Mouse (Mus musculus): ENCODE measurements at regions not wholly inside any gene's neighbourhood (a gene's known extent, or its start where the extent isn't known, plus 50 kb on each side); places are given as distances from the start of the nearest gene placed in this dataset.

DNA sequence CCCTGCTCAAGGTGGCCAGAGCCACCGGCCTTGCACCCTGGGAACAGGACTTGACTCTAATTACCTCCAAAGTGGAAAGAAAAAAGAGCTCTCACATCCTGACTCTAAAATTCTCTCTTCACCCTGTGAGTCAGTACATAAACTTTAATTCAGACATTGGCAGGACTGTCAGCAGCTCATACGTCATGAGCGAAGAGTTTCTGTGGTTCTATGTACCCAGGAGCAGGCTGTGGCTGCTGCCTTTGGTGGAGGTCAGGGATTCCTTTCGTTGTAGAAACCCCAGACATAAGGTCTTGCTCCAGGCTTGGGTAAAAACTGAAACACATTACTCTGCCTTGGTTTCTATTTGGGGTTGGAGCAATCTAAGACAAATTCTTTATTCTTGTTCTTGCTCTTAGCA, 319.4 kb downstream of the Foxa2 start:
- Histone ChIP-seq H3K4me3 (replicated peaks; ENCODE audit: low read length) (no peak overlapping the region), H3K4me1 (replicated peaks; ENCODE audit: control insufficient read depth, insufficient read depth, low read length) (no peaks in the 10 kb centered on the region), H3K4me2 (replicated peaks) (no peak overlapping the region), H3K27me3 (ENCODE audit: control insufficient read depth, insufficient read depth, low read length) (no peaks in the 10 kb centered on the region), H3K27ac (no peak overlapping the region), H3K36me3 (replicated peaks; ENCODE audit: control insufficient read depth, insufficient read depth) (no peaks in the 10 kb centered on the region), H3K9me3 (ENCODE audit: control insufficient read depth, low read length) (no peaks in the 10 kb centered on the region), H3K9ac (no peak overlapping the region)
- 86% methylated on average over 4 of the region's 4 CpGs for WGBS
- ATAC-seq (ENCODE audit: low FRiP score) (no peak), DNase-seq (ENCODE audit: low spot score) (no peak)

DNA sequence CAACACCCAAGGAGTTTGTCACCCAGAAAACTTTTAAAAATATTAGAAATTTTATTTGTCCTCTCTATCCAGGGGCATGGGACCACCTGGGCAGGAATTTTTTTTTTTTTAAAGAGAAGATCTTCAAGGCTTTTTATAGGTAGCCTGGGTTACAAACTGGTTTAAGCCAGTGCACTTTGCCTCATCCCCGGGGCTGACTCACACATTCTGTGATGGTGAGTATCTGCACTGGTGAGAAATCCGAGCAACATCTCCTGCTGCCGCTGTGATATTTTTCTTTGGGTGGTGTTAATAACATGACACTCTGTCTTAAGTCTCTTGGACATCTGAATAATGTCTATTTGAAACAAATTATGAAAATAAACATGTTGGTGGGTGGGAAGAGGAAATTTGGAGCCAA, 327.8 kb downstream of the Foxa2 start:
- Histone ChIP-seq H3K36me3 (replicated peaks; ENCODE audit: control insufficient read depth, insufficient read depth) (no peaks in the 10 kb centered on the region), H3K27me3 (ENCODE audit: control insufficient read depth, insufficient read depth, low read length) (no peaks in the 10 kb centered on the region), H3K9ac (no peak overlapping the region), H3K4me3 (replicated peaks; ENCODE audit: low read length) (no peak overlapping the region), H3K4me1 (replicated peaks; ENCODE audit: control insufficient read depth, insufficient read depth, low read length) (no peaks in the 10 kb centered on the region), H3K9me3 (ENCODE audit: control insufficient read depth, low read length) (no peaks in the 10 kb centered on the region), H3K4me2 (replicated peaks) (no peak overlapping the region), H3K27ac (no peak overlapping the region)
- ATAC-seq (ENCODE audit: low FRiP score) (no peak), DNase-seq (ENCODE audit: low spot score) (no peak)
- WGBS = 89% methylated on average over 3 of the region's 3 CpGs

DNA sequence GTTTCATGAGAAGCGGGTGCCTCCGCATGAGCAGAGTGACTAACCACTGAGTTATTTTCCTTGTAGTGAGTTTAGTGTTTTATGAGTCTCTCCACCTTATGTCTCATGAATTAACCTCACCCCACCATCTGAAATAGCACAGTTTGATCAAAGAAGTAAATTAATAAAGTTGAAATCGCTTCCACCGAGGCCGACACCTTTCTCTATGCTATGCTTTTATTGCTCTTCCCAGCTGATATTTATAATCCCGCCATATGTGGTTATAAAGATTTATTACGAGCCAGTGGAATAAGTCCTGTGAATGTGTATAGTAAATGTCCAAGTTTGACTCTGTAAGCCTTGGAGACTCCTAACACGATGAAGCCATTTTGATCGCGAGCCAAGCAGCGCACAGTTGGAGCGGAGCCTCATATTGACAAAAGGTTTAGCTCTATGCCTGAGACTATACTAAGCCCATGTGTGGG, 329.3 kb downstream of the Foxa2 start:
- Histone ChIP-seq H3K9ac (no peak overlapping the region), H3K4me1 (replicated peaks; ENCODE audit: control insufficient read depth, insufficient read depth, low read length) (no peaks in the 10 kb centered on the region), H3K36me3 (replicated peaks; ENCODE audit: control insufficient read depth, insufficient read depth) (no peaks in the 10 kb centered on the region), H3K4me2 (replicated peaks) (no peak overlapping the region), H3K27me3 (ENCODE audit: control insufficient read depth, insufficient read depth, low read length) (no peaks in the 10 kb centered on the region), H3K4me3 (replicated peaks; ENCODE audit: low read length) (no peak overlapping the region), H3K9me3 (ENCODE audit: control insufficient read depth, low read length) (no peaks in the 10 kb centered on the region), H3K27ac (no peak overlapping the region)
- ATAC-seq (ENCODE audit: low FRiP score) (no peak), DNase-seq (ENCODE audit: low spot score) (no peak)
- 95% methylated on average over 12 of the region's 12 CpGs for WGBS

DNA sequence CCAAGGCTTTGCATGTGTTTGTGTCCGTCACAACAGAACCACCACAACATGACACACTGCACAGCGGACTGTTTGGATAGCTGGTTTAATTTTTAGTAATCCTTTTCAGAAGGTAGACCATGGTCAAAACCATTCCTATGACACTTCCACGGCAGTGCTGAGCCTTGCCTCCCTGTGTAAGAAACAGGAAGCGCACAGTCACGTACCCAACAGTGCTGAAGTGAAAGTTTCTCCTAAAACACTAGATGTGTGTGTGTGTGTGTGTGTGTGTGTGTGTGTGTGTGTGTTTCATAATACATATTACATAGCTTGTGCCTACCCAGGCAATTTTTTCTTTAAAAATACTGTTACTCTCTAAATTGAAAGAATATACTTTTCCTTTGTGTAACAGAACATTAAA, 331.0 kb downstream of the Foxa2 start:
- 93% methylated on average over 5 of the region's 5 CpGs for WGBS
- Histone ChIP-seq H3K4me1 (replicated peaks; ENCODE audit: control insufficient read depth, insufficient read depth, low read length) (no peaks in the 10 kb centered on the region), H3K4me2 (replicated peaks) (no peak overlapping the region), H3K4me3 (replicated peaks; ENCODE audit: low read length) (no peak overlapping the region), H3K36me3 (replicated peaks; ENCODE audit: control insufficient read depth, insufficient read depth) (no peaks in the 10 kb centered on the region), H3K9ac (no peak overlapping the region), H3K27me3 (ENCODE audit: control insufficient read depth, insufficient read depth, low read length) (no peaks in the 10 kb centered on the region), H3K27ac (no peak overlapping the region), H3K9me3 (ENCODE audit: control insufficient read depth, low read length) (no peaks in the 10 kb centered on the region)
- DNase-seq (ENCODE audit: low spot score) (no peak), ATAC-seq (ENCODE audit: low FRiP score) (no peak)

DNA sequence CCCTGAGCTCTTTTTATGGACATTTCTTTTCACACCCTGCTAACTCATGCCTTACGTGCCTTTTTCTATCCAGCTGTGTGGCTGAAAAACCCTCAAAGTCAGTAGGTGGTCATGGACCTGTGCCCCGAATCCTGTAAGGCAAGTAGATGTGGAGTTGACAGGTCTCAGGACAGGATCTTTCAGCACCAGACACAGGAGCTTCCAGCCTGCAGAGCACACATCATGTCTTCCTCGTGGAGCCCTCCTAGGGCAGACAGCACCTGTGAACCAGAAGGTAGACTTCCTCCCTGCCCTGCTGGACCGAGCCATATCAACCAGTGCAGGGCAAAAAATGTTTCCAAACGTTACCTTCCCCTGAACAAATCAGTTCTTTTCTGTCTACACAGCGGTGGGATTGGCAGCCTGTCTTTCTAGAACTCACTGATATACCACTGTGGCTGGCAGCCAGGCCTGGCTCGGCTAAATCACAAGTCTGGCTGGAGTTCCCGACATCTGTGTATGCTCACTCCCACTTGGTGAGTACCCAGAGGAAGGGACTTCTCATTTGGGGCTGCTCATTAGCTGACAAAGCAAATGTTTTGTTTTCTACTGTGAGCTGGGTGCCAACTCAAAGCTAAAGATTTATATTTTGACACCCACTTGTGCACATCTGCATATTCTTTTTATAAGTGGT, 336.0 kb downstream of the Foxa2 start:
- no peak overlapping the region for H3K4me3 ChIP-seq (replicated peaks; ENCODE audit: low read length)
- H3K4me2 ChIP-seq (replicated peaks) = no peak overlapping the region
- H3K4me1 ChIP-seq (replicated peaks; ENCODE audit: control insufficient read depth, insufficient read depth, low read length) = no peaks in the 10 kb centered on the region
- 52% methylated on average over 8 of the region's 8 CpGs for WGBS
- H3K27ac ChIP-seq = no peak overlapping the region
- H3K27me3 ChIP-seq (ENCODE audit: control insufficient read depth, insufficient read depth, low read length) = no peaks in the 10 kb centered on the region
- H3K9ac ChIP-seq = no peak overlapping the region
- DNase-seq (ENCODE audit: low spot score) = no peak
- no peak for ATAC-seq (ENCODE audit: low FRiP score)
- no peaks in the 10 kb centered on the region for H3K36me3 ChIP-seq (replicated peaks; ENCODE audit: control insufficient read depth, insufficient read depth)
- no peaks in the 10 kb centered on the region for H3K9me3 ChIP-seq (ENCODE audit: control insufficient read depth, low read length)

DNA sequence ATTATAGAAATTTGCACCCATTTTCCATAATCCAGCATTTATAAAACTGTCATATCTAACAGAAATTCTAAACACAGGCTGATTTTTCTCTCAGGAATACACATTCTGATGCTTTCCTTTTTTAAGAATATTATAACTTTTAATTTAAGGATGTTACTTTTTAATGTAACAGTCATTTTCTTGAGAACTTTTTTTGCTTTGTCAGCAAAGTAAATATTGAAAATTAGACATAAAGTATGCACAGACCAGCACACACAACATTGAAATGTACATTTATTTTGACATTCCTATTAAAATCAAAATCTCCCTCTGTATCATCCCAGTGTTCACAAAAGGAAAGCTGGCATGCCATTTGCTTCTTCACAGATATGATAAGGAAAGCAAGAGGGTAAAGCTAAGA, 337.0 kb downstream of the Foxa2 start:
- Histone ChIP-seq H3K27me3 (ENCODE audit: control insufficient read depth, insufficient read depth, low read length) (no peaks in the 10 kb centered on the region), H3K4me3 (replicated peaks; ENCODE audit: low read length) (no peak overlapping the region), H3K36me3 (replicated peaks; ENCODE audit: control insufficient read depth, insufficient read depth) (no peaks in the 10 kb centered on the region), H3K4me2 (replicated peaks) (no peak overlapping the region), H3K27ac (no peak overlapping the region), H3K4me1 (replicated peaks; ENCODE audit: control insufficient read depth, insufficient read depth, low read length) (no peaks in the 10 kb centered on the region), H3K9me3 (ENCODE audit: control insufficient read depth, low read length) (no peaks in the 10 kb centered on the region), H3K9ac (no peak overlapping the region)
- ATAC-seq (ENCODE audit: low FRiP score) = no peak
- DNase-seq (ENCODE audit: low spot score) = no peak

DNA sequence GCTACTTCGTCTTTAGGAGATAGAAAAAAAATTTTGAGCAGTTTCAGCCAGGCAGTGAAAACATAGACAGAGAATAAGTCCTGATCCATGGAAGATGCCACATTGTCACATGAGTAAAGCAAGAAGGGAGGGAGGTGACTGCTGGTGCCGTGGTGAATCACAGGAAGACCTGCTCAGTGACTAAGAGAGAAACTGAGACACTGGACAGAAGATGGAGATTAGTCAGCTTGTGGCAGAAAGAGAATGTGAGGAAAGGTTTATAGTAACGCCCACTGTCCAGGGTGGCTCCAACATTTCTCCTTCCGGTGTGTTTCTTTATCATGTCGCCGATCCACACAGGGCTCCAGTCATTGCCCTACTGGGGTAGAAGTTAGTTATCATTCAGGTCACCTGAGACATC, 339.6 kb downstream of the Foxa2 start:
- H3K9me3 ChIP-seq (ENCODE audit: control insufficient read depth, low read length) = no peaks in the 10 kb centered on the region
- no peak overlapping the region for H3K27ac ChIP-seq
- ATAC-seq (ENCODE audit: low FRiP score) = no peak
- H3K9ac ChIP-seq = no peak overlapping the region
- H3K27me3 ChIP-seq (ENCODE audit: control insufficient read depth, insufficient read depth, low read length) = no peaks in the 10 kb centered on the region
- DNase-seq (ENCODE audit: low spot score) = no peak
- 85% methylated on average over 6 of the region's 6 CpGs for WGBS
- H3K4me2 ChIP-seq (replicated peaks) = no peak overlapping the region
- no peak overlapping the region for H3K4me3 ChIP-seq (replicated peaks; ENCODE audit: low read length)
- H3K36me3 ChIP-seq (replicated peaks; ENCODE audit: control insufficient read depth, insufficient read depth) = no peaks in the 10 kb centered on the region
- H3K4me1 ChIP-seq (replicated peaks; ENCODE audit: control insufficient read depth, insufficient read depth, low read length) = no peaks in the 10 kb centered on the region

DNA sequence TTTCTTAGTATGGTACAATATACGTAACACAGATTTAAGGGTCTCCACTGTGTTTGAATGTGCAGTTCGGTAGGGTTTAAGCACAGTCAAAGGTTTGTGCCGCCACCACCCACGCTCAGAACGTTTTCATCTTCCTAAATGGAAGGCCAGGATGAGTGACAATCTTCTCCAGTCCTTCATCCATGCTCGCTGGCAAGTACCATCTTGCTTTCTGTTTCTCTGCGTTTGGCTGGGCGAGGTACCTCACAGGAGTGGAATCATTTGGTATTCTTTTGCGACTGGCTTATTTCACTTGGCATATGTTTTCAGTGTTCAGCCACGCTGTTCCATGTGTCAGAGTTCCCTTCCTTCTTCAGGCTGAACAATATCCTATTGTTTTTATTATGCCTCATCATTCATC, 342.3 kb downstream of the Pax1 start:
- 69% methylated on average over 10 of the region's 10 CpGs for WGBS
- DNase-seq (ENCODE audit: low spot score) = no peak

DNA sequence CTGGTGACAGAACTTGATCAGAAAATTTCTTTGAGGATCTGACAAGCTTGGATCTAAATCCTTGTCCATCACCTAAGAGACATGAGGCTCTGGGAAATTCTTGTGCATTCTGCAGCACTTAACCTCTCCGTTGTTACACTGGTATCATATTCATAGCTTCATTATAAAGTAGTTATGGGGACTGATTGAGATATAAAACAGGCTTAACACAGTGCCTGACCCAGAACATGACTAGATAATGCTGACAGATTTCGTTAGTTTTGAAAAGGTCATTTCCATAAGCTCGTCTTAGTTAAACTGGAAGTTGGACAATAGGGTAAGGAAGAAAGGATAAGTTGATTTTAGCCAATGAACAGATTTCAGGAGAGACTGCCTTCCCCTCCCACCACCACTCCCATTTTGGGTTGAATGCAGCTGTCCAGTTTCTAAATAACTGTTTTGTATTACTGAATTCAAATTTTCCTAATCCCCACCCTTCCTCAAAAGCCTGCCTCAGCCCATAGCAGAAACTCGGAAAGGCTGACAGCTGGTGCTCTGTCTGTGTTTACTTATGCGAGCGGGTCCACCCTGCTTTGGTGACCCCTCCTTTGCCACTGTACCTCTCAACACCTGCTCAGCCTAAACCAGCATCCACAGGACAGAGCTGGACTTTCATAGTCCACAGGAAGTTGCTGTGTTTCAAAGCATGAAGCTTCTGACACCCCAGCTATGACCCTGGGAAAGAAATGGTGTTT, 340.8 kb downstream of the Pax1 start:
- DNase-seq (ENCODE audit: low spot score) (no peak), ATAC-seq (ENCODE audit: low FRiP score) (no peak; the same call in 1 of the 2 replicates)
- H3K9me3 ChIP-seq (ENCODE audit: control insufficient read depth, low read length) = no peaks in the 10 kb centered on the region
- no peaks in the 10 kb centered on the region for H3K36me3 ChIP-seq (replicated peaks; ENCODE audit: control insufficient read depth, insufficient read depth)
- WGBS = 45% methylated on average over 6 of the region's 6 CpGs
- no peak overlapping the region for H3K27ac ChIP-seq
- H3K27me3 ChIP-seq (ENCODE audit: control insufficient read depth, insufficient read depth, low read length) = no peaks in the 10 kb centered on the region
- no peak overlapping the region for H3K4me2 ChIP-seq (replicated peaks)
- H3K9ac ChIP-seq = no peak overlapping the region
- H3K4me1 ChIP-seq (replicated peaks; ENCODE audit: control insufficient read depth, insufficient read depth, low read length) = no peaks in the 10 kb centered on the region
- no peak overlapping the region for H3K4me3 ChIP-seq (replicated peaks; ENCODE audit: low read length)

More for the DNA sequence above, 342.3 kb downstream of the Pax1 start:
- Histone ChIP-seq H3K27ac (no peak overlapping the region), H3K4me2 (replicated peaks) (no peak overlapping the region), H3K4me1 (replicated peaks; ENCODE audit: control insufficient read depth, insufficient read depth, low read length) (no peaks in the 10 kb centered on the region), H3K9ac (no peak overlapping the region), H3K27me3 (ENCODE audit: control insufficient read depth, insufficient read depth, low read length) (no peaks in the 10 kb centered on the region), H3K36me3 (replicated peaks; ENCODE audit: control insufficient read depth, insufficient read depth) (no peaks in the 10 kb centered on the region), H3K9me3 (ENCODE audit: control insufficient read depth, low read length) (no peaks in the 10 kb centered on the region), H3K4me3 (replicated peaks; ENCODE audit: low read length) (no peak overlapping the region)
- no peak for ATAC-seq (ENCODE audit: low FRiP score)
